24 mouse cellular contexts compared by ENCODE assay signal in the genomic region with DNA sequence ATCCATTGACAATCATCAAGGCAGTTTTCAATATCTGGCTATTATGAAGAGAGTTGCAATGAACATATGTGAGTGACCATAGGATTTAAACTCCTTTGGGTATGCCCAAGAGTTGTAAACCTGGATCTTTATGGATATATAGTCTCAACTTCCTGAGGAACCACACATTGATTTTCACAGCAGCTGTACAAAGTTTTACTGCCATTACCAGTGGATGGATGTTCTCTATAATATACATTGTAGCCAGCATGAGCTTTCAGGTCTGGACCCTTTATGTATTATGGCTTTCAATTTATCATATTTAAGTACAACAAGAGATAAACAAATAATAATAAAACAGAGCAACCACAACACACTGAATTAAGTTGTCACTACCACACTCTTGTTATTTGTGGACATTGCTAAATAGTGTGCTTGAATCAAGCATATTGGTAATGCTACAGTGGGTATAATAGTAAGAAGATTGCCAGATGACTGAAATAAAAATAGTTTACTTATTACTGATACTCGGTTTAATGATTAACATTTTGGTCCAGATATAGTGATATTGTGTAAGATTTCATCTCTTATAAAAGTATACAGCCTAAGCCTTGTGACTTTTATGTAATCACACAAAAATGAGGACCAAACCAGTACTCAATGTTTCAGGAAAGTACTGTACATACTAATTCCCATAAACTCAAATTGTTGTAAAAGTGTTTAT. TPM values are rescaled to one million over a fixed set of nuclear protein-coding genes. Genes with fewer than 3 reads are reported as not detected.
"Had no signal": no experiment of that assay in that cellular context is flagged by ENCODE, and none has a peak within 500 bp of the region (broad histone marks: within the 10 kb centered on the region; RNA-seq: fewer than 3 reads in every experiment).

No protein-coding gene starts in this region.

- ATAC-seq: midbrain, embryonic 16.5 days had no signal

- H3K4me1 ChIP-seq: midbrain, embryonic 10.5 days; midbrain, embryonic 12.5 days; neural tube, embryonic 13.5 days; neural tube, embryonic 15.5 days; stomach, embryonic 15.5 days had no signal

- H3K4me3 ChIP-seq: midbrain, embryonic 10.5 days; midbrain, embryonic 12.5 days; myocyte; neural tube, embryonic 13.5 days; neural tube, embryonic 15.5 days; stomach, embryonic 15.5 days had no signal

- H3K9me3 ChIP-seq: midbrain, embryonic 10.5 days; midbrain, embryonic 12.5 days; neural tube, embryonic 13.5 days; neural tube, embryonic 15.5 days; stomach, embryonic 15.5 days had no signal

- H3K4me2 ChIP-seq: lung, embryonic 14.5 days; midbrain, embryonic 12.5 days; neural tube, embryonic 13.5 days; neural tube, embryonic 15.5 days; stomach, embryonic 15.5 days had no signal

- DNase-seq: lung, adult 18-20 months; lung, embryonic 14.5 days; lung, postnatal 10 days; lung, postnatal 4 days; midbrain, embryonic 14.5 days; retina, postnatal 1 day; right cerebral cortex, adult 18-20 months; thymus, adult 2 months; thymus, postnatal 25 days had no signal

- H3K9ac ChIP-seq: lung, embryonic 14.5 days; midbrain, embryonic 12.5 days; neural tube, embryonic 13.5 days; neural tube, embryonic 15.5 days; stomach, embryonic 15.5 days had no signal

- H3K27ac ChIP-seq: midbrain, embryonic 10.5 days; midbrain, embryonic 12.5 days; neural tube, embryonic 13.5 days; neural tube, embryonic 15.5 days; stomach, embryonic 15.5 days; stomach, postnatal 0 days had no signal

- H3K36me3 ChIP-seq: midbrain, embryonic 10.5 days; midbrain, embryonic 12.5 days; neural tube, embryonic 13.5 days; neural tube, embryonic 15.5 days; stomach, embryonic 15.5 days had no signal

- H3K27me3 ChIP-seq: midbrain, embryonic 12.5 days; neural tube, embryonic 13.5 days; neural tube, embryonic 15.5 days; stomach, embryonic 15.5 days had no signal

RNA-seq across cellular contexts. Expression of gene Olfr112, which starts 10.2 kb away (rescaled TPM):
- total RNA-seq: megakaryocyte, adult 5-6 weeks; megakaryocyte-erythroid progenitor cell, adult 5-6 weeks had no signal
- polyA plus RNA-seq: liver, embryonic 16.5 days; lung, embryonic 14.5 days; lung, embryonic 16.5 days; midbrain, embryonic 10.5 days; midbrain, embryonic 12.5 days; midbrain, embryonic 14.5 days; midbrain, embryonic 16.5 days; myocyte; neural tube, embryonic 11.5 days; neural tube, embryonic 13.5 days; neural tube, embryonic 15.5 days; spleen, adult 2 months; stomach, embryonic 15.5 days; stomach, postnatal 0 days; thymus, adult 2 months had no signal

RNA-seq across cellular contexts. Expression of gene Olfr113, which starts 18.4 kb away (rescaled TPM):
- total RNA-seq: megakaryocyte, adult 5-6 weeks; megakaryocyte-erythroid progenitor cell, adult 5-6 weeks had no signal
- polyA plus RNA-seq: liver, embryonic 16.5 days; lung, embryonic 14.5 days; lung, embryonic 16.5 days; midbrain, embryonic 10.5 days; midbrain, embryonic 12.5 days; midbrain, embryonic 14.5 days; midbrain, embryonic 16.5 days; myocyte; neural tube, embryonic 11.5 days; neural tube, embryonic 13.5 days; neural tube, embryonic 15.5 days; spleen, adult 2 months; stomach, embryonic 15.5 days; stomach, postnatal 0 days; testis, adult 2 months; thymus, adult 2 months had no signal

RNA-seq across cellular contexts. Expression of gene Olfr114, which starts 33.5 kb away (rescaled TPM):
- total RNA-seq: megakaryocyte, adult 5-6 weeks; megakaryocyte-erythroid progenitor cell, adult 5-6 weeks had no signal
- polyA plus RNA-seq: liver, embryonic 16.5 days; lung, embryonic 14.5 days; lung, embryonic 16.5 days; midbrain, embryonic 10.5 days; midbrain, embryonic 12.5 days; midbrain, embryonic 14.5 days; midbrain, embryonic 16.5 days; myocyte; neural tube, embryonic 11.5 days; neural tube, embryonic 13.5 days; neural tube, embryonic 15.5 days; spleen, adult 2 months; stomach, embryonic 15.5 days; stomach, postnatal 0 days; testis, adult 2 months; thymus, adult 2 months had no signal

RNA-seq across cellular contexts. Expression of gene Olfr111, which starts 51.2 kb away (rescaled TPM):
- total RNA-seq: megakaryocyte, adult 5-6 weeks; megakaryocyte-erythroid progenitor cell, adult 5-6 weeks had no signal
- polyA plus RNA-seq: liver, embryonic 16.5 days; lung, embryonic 14.5 days; lung, embryonic 16.5 days; midbrain, embryonic 10.5 days; midbrain, embryonic 12.5 days; midbrain, embryonic 14.5 days; midbrain, embryonic 16.5 days; myocyte; neural tube, embryonic 11.5 days; neural tube, embryonic 13.5 days; neural tube, embryonic 15.5 days; stomach, embryonic 15.5 days; stomach, postnatal 0 days; testis, adult 2 months had no signal
